Mouse (Mus musculus) liver, embryonic 14.5 days (tissue): ENCODE results near the gene Mrpl48. TPM values are rescaled to one million over a fixed set of nuclear protein-coding genes. Genes with fewer than 3 reads are reported as not detected.

Experiments used
- ATAC-seq: fragments of 200-750 bp; cut with Nextera tagmentation; 2 replicates; pipeline ENCODE4 v1.8.0; 2017; ENCODE audit warnings: moderate number of reproducible peaks, mild to moderate bottlenecking, moderate library complexity; ENCODE audit not compliant: insufficient read depth
- DNase-seq, 3 experiments: peaks; one replicate each; pipeline ENCODE4 v3.0.0-alpha.2; 2012 to 2013; ENCODE audit warnings: low read depth in 3 of 3, low spot score in 3 of 3
- H3K27ac ChIP-seq: fragments of 300-500 bp; sonication (generic); 2 replicates; pipeline ENCODE4 v1.5.1; 2014; ENCODE audit warnings: moderate library complexity, mild to moderate bottlenecking, control low read depth, inconsistent platforms
- H3K27me3 ChIP-seq: fragments of 300-500 bp; sonication (generic); 2 replicates; pipeline ENCODE4 v1.6.1; 2014; ENCODE audit warnings: mild to moderate bottlenecking, low read length, moderate library complexity; ENCODE audit not compliant: control insufficient read depth, insufficient read depth
- H3K36me3 ChIP-seq: fragments of 300-500 bp; sonication (generic); replicated peaks from 2 replicates; pipeline ENCODE4 v1.6.1; 2014; ENCODE audit warnings: low read depth; ENCODE audit not compliant: control insufficient read depth, insufficient read depth
- H3K4me1 ChIP-seq, 2 experiments: fragments of 200-500 bp in 1 of 2; fragments of 300-500 bp in 1 of 2; sonication (generic) in 1 of 2; replicated peaks; 2 replicates each; pipeline ENCODE4 v1.6.1; 2012 to 2014; ENCODE audit warnings: antibody characterized with exemption in 1 of 2, inconsistent platforms in 1 of 2, low read length in 1 of 2; ENCODE audit not compliant: control insufficient read depth in 2 of 2, insufficient read depth in 2 of 2
- H3K4me2 ChIP-seq: fragments of 300-500 bp; sonication (generic); 2 replicates; pipeline ENCODE4 v1.6.1; 2014; ENCODE audit warnings: low read depth, mild to moderate bottlenecking, control low read depth, moderate library complexity
- H3K4me3 ChIP-seq, 2 experiments: fragments of 200-500 bp in 1 of 2; fragments of 300-500 bp in 1 of 2; sonication (generic) in 1 of 2; 2 replicates each; pipeline ENCODE4 v1.5.1; 2012 to 2014; ENCODE audit warnings: low read depth in 2 of 2, low read length in 2 of 2, mild to moderate bottlenecking in 2 of 2, control low read depth in 1 of 2, inconsistent platforms in 1 of 2, moderate library complexity in 1 of 2; ENCODE audit not compliant: insufficient read depth in 1 of 2
- H3K9ac ChIP-seq: fragments of 300-500 bp; sonication (generic); replicated peaks from 2 replicates; pipeline ENCODE4 v1.6.1; 2014; ENCODE audit warnings: mild to moderate bottlenecking, control low read depth, moderate library complexity
- H3K9me3 ChIP-seq: fragments of 300-500 bp; sonication (generic); 2 replicates; pipeline ENCODE4 v1.6.1; 2016; ENCODE audit warnings: low read length, mixed read lengths; ENCODE audit not compliant: control insufficient read depth
- CTCF ChIP-seq: IDR thresholded peaks from 2 replicates; pipeline ENCODE4 v1.5.1; 2016; ENCODE audit warnings: antibody characterized with exemption, low read depth, control low read depth
- EP300 ChIP-seq: IDR thresholded peaks from 2 replicates; pipeline ENCODE4 v1.6.1; 2016; ENCODE audit warnings: antibody characterized with exemption, low read depth
- WGBS: fragments of 180-500 bp; shearing (Covaris S2); extraction: QIAGEN DNeasy Blood & Tissue Kit; methylation state at CpG from one replicate; pipeline ENCODE4 v1.1.7; 2014; ENCODE audit not compliant: insufficient replicate concordance; 5-methylcytosine and 5-hydroxymethylcytosine counted together
- polyA plus RNA-seq, 2 experiments: library from polyadenylated mRNA; depleted of rRNA in 1 of 2; stranded (reverse) in 1 of 2; unstranded in 1 of 2; fragments of >200 nt; fragmentation: Nextera tagmentation in 1 of 2; extraction: Ambion mirVana in 1 of 2; gene quantifications; 2 replicates each; pipeline versions ENCODE4 v1.2.1 to v1.2.3; 2012 to 2014

Gene Mrpl48
- polyA plus RNA-seq, 2 experiments: 21.5 to 47.2 TPM

GRCm38 (mm10) chr7:100561861-100562587, 46.1 kb downstream of the Mrpl48 start:
- DNase-seq (no peak), ATAC-seq (no peak)
- Histone ChIP-seq H3K4me2 (no peak overlapping the region), H3K9ac (no peak overlapping the region), H3K9me3 (no peaks in the 10 kb centered on the region), H3K4me1 (peaks cover 11 to 17% of the 10 kb centered on the region in 2 experiments), H3K4me3 (no peak overlapping the region), H3K27ac (no peak overlapping the region), H3K27me3 (no peaks in the 10 kb centered on the region), H3K36me3 (no peaks in the 10 kb centered on the region)
- WGBS: 75% methylated on average over 11 of the region's 11 CpGs
- TF ChIP-seq EP300 (no peak), CTCF (no peak)

- H3K9ac ChIP-seq: peak overlapping the region; percentile 29; the same call in 1 of the 2 replicates
- peak; percentile 89 for ATAC-seq
- no peaks in the 10 kb centered on the region for H3K9me3 ChIP-seq
- peak in 2 of 3 experiments; percentile 40 to 50 for DNase-seq
- H3K36me3 ChIP-seq: no peaks in the 10 kb centered on the region
- TF ChIP-seq CTCF: no peak
- peak; percentile 78 for TF ChIP-seq EP300
- H3K27me3 ChIP-seq: no peaks in the 10 kb centered on the region
- H3K4me2 ChIP-seq: peak overlapping the region; percentile 36
- H3K27ac ChIP-seq: peak overlapping the region; percentile 2; the same call in 1 of the 2 replicates
- H3K4me3 ChIP-seq: no peak overlapping the region
- H3K4me1 ChIP-seq: peaks cover 21 to 23% of the 10 kb centered on the region in 2 experiments
- WGBS: 31% methylated on average over 4 of the region's 4 CpGs
These were observed 48.8 kb downstream of the Mrpl48 start for GRCm38 (mm10) chr7:100559331-100559730.

GRCm38 (mm10) chr7:100557241-100557640, 50.9 kb downstream of the Mrpl48 start:
- no peak overlapping the region for H3K27ac ChIP-seq
- DNase-seq (no peak), ATAC-seq (no peak)
- H3K27me3 ChIP-seq: no peaks in the 10 kb centered on the region
- H3K36me3 ChIP-seq: no peaks in the 10 kb centered on the region
- 70% methylated on average over 5 of the region's 5 CpGs for WGBS
- no peak overlapping the region for H3K9ac ChIP-seq
- TF ChIP-seq CTCF: no peak
- no peak for TF ChIP-seq EP300
- peaks cover 21 to 26% of the 10 kb centered on the region in 2 experiments for H3K4me1 ChIP-seq
- no peaks in the 10 kb centered on the region for H3K9me3 ChIP-seq
- H3K4me3 ChIP-seq: no peak overlapping the region
- no peak overlapping the region for H3K4me2 ChIP-seq

GRCm38 (mm10) chr7:100555431-100555951, 52.6 kb downstream of the Mrpl48 start:
- Histone ChIP-seq H3K27ac (peak overlapping the region; percentile 44; the same call in 1 of the 2 replicates), H3K36me3 (no peaks in the 10 kb centered on the region; the same call in 1 of the 2 replicates), H3K4me2 (peak overlapping the region; percentile 20; the same call in 1 of the 2 replicates), H3K27me3 (no peaks in the 10 kb centered on the region), H3K9me3 (no peaks in the 10 kb centered on the region), H3K4me1 (peaks cover 21 to 26% of the 10 kb centered on the region in 2 experiments), H3K9ac (no peak overlapping the region), H3K4me3 (no peak overlapping the region)
- TF ChIP-seq CTCF (no peak), EP300 (no peak)
- ATAC-seq (no peak), DNase-seq (no peak)
- WGBS: 73% methylated on average over 13 of the region's 13 CpGs

- H3K4me2 ChIP-seq: peak overlapping the region; percentile 23
- 38% methylated on average over 5 of the region's 5 CpGs for WGBS
- peak overlapping the region; percentile 16 for H3K27ac ChIP-seq
- TF ChIP-seq CTCF: no peak
- no peaks in the 10 kb centered on the region for H3K27me3 ChIP-seq
- peaks cover 19 to 24% of the 10 kb centered on the region in 2 experiments for H3K4me1 ChIP-seq
- peak; percentile 51; the same call in 1 of the 2 replicates for ATAC-seq
- no peak overlapping the region for H3K4me3 ChIP-seq
- peak in 2 of 3 experiments; percentile 49 to 55 for DNase-seq
- H3K9ac ChIP-seq: no peak overlapping the region
- H3K9me3 ChIP-seq: no peaks in the 10 kb centered on the region
- no peaks in the 10 kb centered on the region; the same call in none of the 2 replicates for H3K36me3 ChIP-seq
These were observed 53.2 kb downstream of the Mrpl48 start for GRCm38 (mm10) chr7:100554939-100555338.
